Mouse (Mus musculus) lung, postnatal 0 days (tissue): Measurements from ENCODE around the gene Gng3. TPM values are rescaled to one million over a fixed set of nuclear protein-coding genes. Genes with fewer than 3 reads are reported as not detected.
"Not testable (repeated sequence)": the region's sequence is repeated elsewhere in the genome, so short reads cannot be mapped to it uniquely, and the experiment has no call there.

ENCODE experiments used
- ATAC-seq: fragments of 200-750 bp; cut with Nextera tagmentation; 2 replicates; pipeline ENCODE4 v1.8.0; 2017; ENCODE audit warnings: moderate library complexity
- DNase-seq: peaks from one replicate; pipeline ENCODE4 v3.0.0-alpha.2; 2016; ENCODE audit warnings: low spot score
- H3K27ac ChIP-seq: fragments of 300-500 bp; sonication (generic); 2 replicates; pipeline ENCODE4 v1.5.1; 2014; ENCODE audit warnings: antibody characterized with exemption, mild to moderate bottlenecking, low read length, mixed read lengths
- H3K27me3 ChIP-seq: fragments of 300-500 bp; sonication (generic); replicated peaks from 2 replicates; pipeline ENCODE4 v1.6.1; 2014; ENCODE audit warnings: low read length, mixed read lengths; ENCODE audit not compliant: insufficient read depth
- H3K36me3 ChIP-seq: fragments of 300-500 bp; sonication (generic); 2 replicates; pipeline ENCODE4 v1.6.1; 2014; ENCODE audit warnings: low read length, mixed read lengths; ENCODE audit not compliant: insufficient read depth
- H3K4me1 ChIP-seq: fragments of 300-500 bp; sonication (generic); 2 replicates; pipeline ENCODE4 v1.6.1; 2014; ENCODE audit warnings: antibody characterized with exemption, low read depth, low read length, mixed read lengths; ENCODE audit not compliant: insufficient read depth
- H3K4me2 ChIP-seq: fragments of 300-500 bp; sonication (generic); replicated peaks from 2 replicates; pipeline ENCODE4 v1.6.1; 2014; ENCODE audit warnings: low read depth, mild to moderate bottlenecking, low read length, moderate library complexity, mixed read lengths
- H3K4me3 ChIP-seq: fragments of 300-500 bp; sonication (generic); 2 replicates; pipeline ENCODE4 v1.5.1; 2014; ENCODE audit warnings: low read depth, low read length
- H3K9ac ChIP-seq: fragments of 300-500 bp; sonication (generic); replicated peaks from 2 replicates; pipeline ENCODE4 v1.6.1; 2014; ENCODE audit warnings: low read depth, mild to moderate bottlenecking
- H3K9me3 ChIP-seq: fragments of 300-500 bp; sonication (generic); 2 replicates; pipeline ENCODE4 v1.6.1; 2016; ENCODE audit warnings: low read length, mixed read lengths
- CTCF ChIP-seq: IDR thresholded peaks from 2 replicates; pipeline ENCODE4 v1.5.1; 2016; ENCODE audit warnings: antibody characterized with exemption, mild to moderate bottlenecking
- EP300 ChIP-seq: IDR thresholded peaks from 2 replicates; pipeline ENCODE4 v1.6.1; 2016; ENCODE audit warnings: antibody characterized with exemption, mild to moderate bottlenecking, control low read depth
- WGBS: fragments of 180-500 bp; shearing (Covaris S2); extraction: QIAGEN DNeasy Blood & Tissue Kit; methylation state at CpG from one replicate; pipeline ENCODE4 v1.1.7; 2014; 5-methylcytosine and 5-hydroxymethylcytosine counted together
- polyA plus RNA-seq: library from polyadenylated mRNA; unstranded; fragments of >200 nt; fragmentation: Nextera tagmentation; extraction: Ambion mirVana; gene quantifications from 2 replicates; pipeline ENCODE4 v1.2.1, GENCODE M21; 2015

The Gng3 gene
- polyA plus RNA-seq, 1 experiment from 2014 or later = 0.35 TPM

DNA sequence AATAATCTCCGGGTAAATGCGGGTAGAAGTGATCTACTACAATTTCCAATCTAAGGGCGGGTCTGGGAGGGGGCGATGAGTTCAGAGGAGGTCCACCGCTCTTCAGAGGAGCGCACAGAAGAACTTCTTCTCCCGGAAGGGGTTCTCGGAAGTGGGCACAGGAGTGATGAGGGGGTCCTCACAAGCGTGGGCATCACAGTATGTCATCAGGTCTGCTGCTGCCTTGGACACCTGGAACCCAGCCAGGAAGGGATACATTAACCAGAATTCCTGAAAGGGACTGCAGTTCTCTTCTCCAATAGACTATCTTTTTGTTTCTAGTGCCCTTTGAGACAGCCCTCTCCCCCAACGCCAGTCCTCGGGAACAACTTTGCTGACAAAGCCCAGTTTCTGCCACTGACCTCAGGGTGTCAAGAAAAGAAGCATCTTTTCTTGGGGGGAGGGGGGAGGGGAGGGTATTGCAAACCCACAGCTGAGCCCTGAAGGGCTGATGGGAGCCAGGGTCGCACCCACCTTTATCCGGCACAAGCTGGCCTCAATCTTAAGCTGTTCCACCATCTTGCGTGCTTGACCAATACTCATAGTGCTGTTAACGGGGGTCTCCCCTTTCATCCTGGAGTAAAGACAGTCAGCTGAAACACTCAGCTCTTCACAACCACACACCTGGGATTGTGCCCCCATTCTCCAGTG lies 808 bp downstream of the Gng3 start:
- 16% methylated on average over 15 of the region's 15 CpGs for WGBS
- Histone ChIP-seq H3K4me1 (peaks cover 10% of the 10 kb centered on the region; the same call in 1 of the 2 replicates), H3K27ac (peak overlapping the region; percentile 91), H3K36me3 (0 out of 2 replicates have a peak, but pooled peaks cover 6% of the 10 kb centered on the region), H3K4me3 (peak overlapping the region; percentile 68), H3K9me3 (no peaks in the 10 kb centered on the region), H3K27me3 (no peaks in the 10 kb centered on the region), H3K4me2 (peak overlapping the region; percentile 82), H3K9ac (peak overlapping the region; percentile 78)
- ATAC-seq (0 out of 2 replicates have a peak, but pooled peaks have one; percentile 1), DNase-seq (peak; percentile 66)
- TF ChIP-seq EP300 = no peak
- TF ChIP-seq CTCF = no peak

- H3K27me3 ChIP-seq = no peaks in the 10 kb centered on the region
- H3K9me3 ChIP-seq = no peaks in the 10 kb centered on the region
- peaks cover 10% of the 10 kb centered on the region; the same call in 1 of the 2 replicates for H3K4me1 ChIP-seq
- peaks cover 13% of the 10 kb centered on the region; the same call in 1 of the 2 replicates for H3K36me3 ChIP-seq
- ATAC-seq = peak; percentile 83
- H3K9ac ChIP-seq = peak within 1 kb of the TSS; percentile 78
- TF ChIP-seq EP300 (no peak; the same call in 1 of the 2 replicates), CTCF (peak; percentile 65)
- peak within 1 kb of the TSS; percentile 68 for H3K4me3 ChIP-seq
- H3K27ac ChIP-seq = peak within 1 kb of the TSS; percentile 91
- H3K4me2 ChIP-seq = peak within 1 kb of the TSS; percentile 82
- DNase-seq = peak; percentile 91
- WGBS = under 1% methylated on average over 34 of the region's 38 CpGs
Observed at GRCm38 (mm10) chr19:8837251-8837791, 1.7 kb downstream of the Gng3 start, which contains the start of gene Bscl2. Gene Bscl2, plus strand, starts transcription at chr19:8837467.

DNA sequence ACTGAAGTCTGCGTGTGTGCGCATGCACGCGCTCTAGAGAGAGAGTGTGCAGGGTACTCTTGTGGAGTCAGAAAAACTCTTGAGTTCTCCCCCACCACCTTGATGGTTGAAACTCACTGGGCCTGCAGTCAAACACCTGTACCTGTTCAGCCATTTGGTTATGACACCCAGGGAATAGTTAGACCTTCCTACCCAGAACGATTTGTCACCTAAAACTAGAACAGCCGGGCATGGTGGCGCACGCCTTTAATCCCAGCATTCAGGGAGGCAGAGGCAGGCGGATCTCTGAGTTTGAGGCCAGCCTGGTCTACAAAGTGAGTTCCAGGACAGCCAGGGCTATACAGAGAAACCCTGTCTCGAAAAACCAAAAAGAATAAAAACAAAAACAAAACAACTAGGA lies 2.7 kb downstream of the Gng3 start:
- 95% methylated on average over 10 of the region's 10 CpGs for WGBS
- not testable (repeated sequence) for H3K4me2 ChIP-seq, H3K9ac ChIP-seq, ATAC-seq, DNase-seq, H3K4me1 ChIP-seq, H3K4me3 ChIP-seq, H3K9me3 ChIP-seq, H3K27me3 ChIP-seq
- Histone ChIP-seq H3K27ac (0 out of 2 replicates have a peak overlapping the region, but pooled peaks have one; percentile 91), H3K36me3 (peaks cover 21% of the 10 kb centered on the region; the same call in 1 of the 2 replicates)

- Histone ChIP-seq H3K9ac (no peak overlapping the region), H3K9me3 (no peaks in the 10 kb centered on the region), H3K27ac (no peak overlapping the region), H3K4me1 (no peaks in the 10 kb centered on the region), H3K4me2 (no peak overlapping the region), H3K27me3 (no peaks in the 10 kb centered on the region), H3K4me3 (no peak overlapping the region), H3K36me3 (peaks cover 42% of the 10 kb centered on the region)
- ATAC-seq (no peak), DNase-seq (no peak)
- TF ChIP-seq CTCF = no peak
- no peak for TF ChIP-seq EP300
- WGBS = 84% methylated on average over 4 of the region's 4 CpGs
Observed at GRCm38 (mm10) chr19:8832971-8833370, 6.0 kb downstream of the Gng3 start.

GRCm38 (mm10) chr19:8831262-8831661 lies 7.7 kb downstream of the Gng3 start:
- Histone ChIP-seq H3K4me1 (no peaks in the 10 kb centered on the region), H3K4me2 (no peak overlapping the region), H3K27ac (no peak overlapping the region), H3K9ac (no peak overlapping the region), H3K36me3 (peaks cover 57% of the 10 kb centered on the region), H3K9me3 (no peaks in the 10 kb centered on the region), H3K27me3 (no peaks in the 10 kb centered on the region), H3K4me3 (no peak overlapping the region)
- ATAC-seq (no peak), DNase-seq (no peak)
- TF ChIP-seq EP300 (no peak), CTCF (peak; percentile 17; the same call in 1 of the 2 replicates)
- 82% methylated on average over 11 of the region's 11 CpGs for WGBS

DNA sequence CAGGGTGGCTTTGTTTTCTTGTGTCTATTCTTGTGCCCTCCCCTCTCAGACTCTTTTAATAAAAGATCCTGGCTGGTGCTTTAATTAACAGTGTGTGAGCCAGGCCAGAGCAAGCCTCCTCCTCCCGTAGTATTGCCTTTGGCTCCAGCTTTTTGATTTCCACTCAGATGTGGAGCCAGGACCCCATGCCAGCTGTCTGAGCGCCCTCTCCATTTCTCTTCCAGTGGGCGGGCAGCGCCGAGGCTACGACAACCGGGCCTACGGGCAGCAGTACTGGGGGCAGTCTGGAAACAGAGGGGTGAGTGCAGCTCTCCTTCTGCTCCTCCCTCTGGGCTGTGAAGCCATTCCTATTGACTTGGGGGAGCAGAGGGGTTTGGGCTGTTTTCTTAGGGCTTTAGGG lies 8.3 kb downstream of the Gng3 start:
- Histone ChIP-seq H3K9ac (no peak overlapping the region), H3K4me1 (no peaks in the 10 kb centered on the region), H3K27ac (no peak overlapping the region), H3K4me3 (no peak overlapping the region), H3K36me3 (peaks cover 62% of the 10 kb centered on the region), H3K4me2 (no peak overlapping the region), H3K9me3 (no peaks in the 10 kb centered on the region), H3K27me3 (no peaks in the 10 kb centered on the region)
- WGBS = 93% methylated on average over 8 of the region's 8 CpGs
- TF ChIP-seq EP300 (no peak), CTCF (no peak)
- ATAC-seq (no peak), DNase-seq (no peak)
